Mouse (Mus musculus) small intestine, adult 10 weeks (tissue): Measurements from ENCODE around the gene Dusp1. TPM values are rescaled to one million over a fixed set of nuclear protein-coding genes. Genes with fewer than 3 reads are reported as not detected.

Experiments
- polyA plus RNA-seq: library from polyadenylated mRNA; stranded (reverse); fragments of 350-450 nt; fragmentation: Illumina TruSeq; extraction: RNeasy Lipid Tissue Mini Kit (QIAGEN cat#74804); gene quantifications from one replicate; pipeline ENCODE4 v1.2.3, GENCODE M21; 2014; ENCODE audit warnings: low replicate concordance

Dusp1 gene
- polyA plus RNA-seq: 15.2 TPM

GRCm38 (mm10) chr17:26561651-26562181, at the start of gene Dusp1:
Gene Dusp1 (minus strand): TSS chr17:26562128.

GRCm38 (mm10) chr17:26561290-26561640, 663 bp downstream of the Dusp1 start, which contains the start of gene Ergic1:
Gene Ergic1 (plus strand): TSS chr17:26561489.

Other genes starting within 250 kb of the Dusp1 start
- gene Neurl1b, start 147.3 kb downstream of the Dusp1 start, polyA plus RNA-seq: 1.2 TPM
- 19.3 TPM for gene Ergic1, start 639 bp downstream of the Dusp1 start, polyA plus RNA-seq
- gene Atp6v0e, start 101.1 kb upstream of the Dusp1 start, polyA plus RNA-seq: 46.3 TPM
- 52.1 TPM for gene Crebrf, start 153.5 kb upstream of the Dusp1 start, polyA plus RNA-seq
- gene Bnip1, start 218.9 kb upstream of the Dusp1 start, polyA plus RNA-seq: 17.1 TPM